Mouse (Mus musculus) brown adipose tissue, adult 24 weeks (tissue): ENCODE results near the gene 4933405L10Rik. TPM values are rescaled to one million over a fixed set of nuclear protein-coding genes. Genes with fewer than 3 reads are reported as not detected.

Experiments used
- H3K27ac ChIP-seq: fragments of 200-500 bp; replicated peaks from 2 replicates; pipeline ENCODE4 v1.5.1; 2012; ENCODE audit warnings: low read depth, mild to moderate bottlenecking, low read length
- H3K4me1 ChIP-seq: fragments of 200-500 bp; 2 replicates; pipeline ENCODE4 v1.6.1; 2012; ENCODE audit warnings: low read length, mixed read lengths; ENCODE audit not compliant: control insufficient read depth, insufficient read depth, insufficient read length
- H3K4me3 ChIP-seq: fragments of 200-500 bp; 2 replicates; pipeline ENCODE4 v1.5.1; 2012; ENCODE audit warnings: low read depth, mild to moderate bottlenecking, low read length, moderate library complexity; ENCODE audit not compliant: insufficient read depth
- polyA plus RNA-seq: library from polyadenylated mRNA; stranded (reverse); fragments of >200 nt; gene quantifications from 2 replicates; pipeline ENCODE4 v1.2.4, GENCODE M21; 2012; ENCODE audit not compliant: missing spikeins, insufficient read depth, insufficient read length

4933405L10Rik gene
- polyA plus RNA-seq, result 0.87 TPM in 1 of 2 replicates, not detected in the other

DNA sequence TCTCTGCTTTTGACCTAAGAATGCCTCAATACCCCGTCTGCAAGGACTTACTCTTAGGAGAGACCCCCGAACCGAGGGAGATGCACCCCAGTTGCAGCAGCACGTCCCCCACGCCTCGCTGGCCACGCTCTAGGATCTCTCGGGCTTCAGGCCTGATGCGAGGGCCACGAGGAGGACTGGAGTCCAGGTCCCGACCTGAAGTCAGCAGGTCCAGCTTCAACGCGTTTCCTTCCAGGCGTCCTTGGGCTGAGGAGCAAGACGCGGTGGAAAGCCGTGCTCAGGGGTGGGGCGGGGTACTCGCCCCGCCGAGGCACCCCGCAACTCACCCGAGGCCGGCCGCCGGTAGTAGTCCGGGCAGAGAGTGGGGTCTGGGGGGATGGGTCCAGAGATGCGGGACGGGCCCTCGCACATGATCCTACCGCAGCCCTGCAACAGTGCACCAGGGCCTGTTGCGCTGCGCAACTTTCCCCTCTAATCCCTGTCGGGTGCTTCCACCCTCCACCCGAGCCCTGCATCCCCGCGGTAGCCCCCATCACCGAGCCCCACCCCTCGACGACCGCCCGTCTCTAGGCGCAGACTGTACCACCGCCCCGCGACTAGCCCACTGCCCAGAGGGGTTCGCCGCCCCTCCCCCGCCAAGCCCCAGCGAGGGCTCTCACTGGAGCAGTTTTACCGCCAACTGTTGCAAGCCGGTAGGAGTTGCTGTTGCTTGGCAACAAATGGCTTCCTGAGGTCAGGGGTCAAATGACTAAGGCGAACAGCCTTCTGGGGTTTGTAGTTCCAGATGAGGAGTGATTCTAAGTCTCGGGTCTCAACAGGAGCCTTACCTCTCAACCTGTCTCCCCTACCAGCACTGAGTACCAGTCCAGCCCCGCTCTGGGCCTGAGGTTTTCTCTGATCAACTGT, at the start of gene 4933405L10Rik, which contains the start of gene Enkd1:
Gene 4933405L10Rik, plus strand, starts transcription at position 158 of the 906 bp plus-strand sequence.
Gene Enkd1, minus strand, starts transcription at position 713 of the 906 bp plus-strand sequence.
- no peaks in the 10 kb centered on the region for H3K4me1 ChIP-seq
- no peak within 1 kb of the TSS for H3K27ac ChIP-seq

GRCm38 (mm10) chr8:105661167-105661566, 46.3 kb upstream of the 4933405L10Rik start:
- no peak overlapping the region for H3K4me3 ChIP-seq
- no peaks in the 10 kb centered on the region for H3K4me1 ChIP-seq
- H3K27ac ChIP-seq, result no peak overlapping the region

More for the DNA sequence above, at the start of gene 4933405L10Rik, which contains the start of gene Enkd1:
- H3K4me3 ChIP-seq, result peak within 1 kb of the TSS; percentile 49

GRCm38 (mm10) chr8:105677891-105678290, 29.6 kb upstream of the 4933405L10Rik start:
- no peaks in the 10 kb centered on the region for H3K4me1 ChIP-seq
- H3K4me3 ChIP-seq, result no peak overlapping the region
- no peak overlapping the region for H3K27ac ChIP-seq

GRCm38 (mm10) chr8:105685325-105685724, 22.1 kb upstream of the 4933405L10Rik start:
- no peak overlapping the region for H3K27ac ChIP-seq
- H3K4me1 ChIP-seq, result no peaks in the 10 kb centered on the region
- H3K4me3 ChIP-seq, result no peak overlapping the region

GRCm38 (mm10) chr8:105685796-105686308, 21.6 kb upstream of the 4933405L10Rik start, which contains the start of gene Carmil2:
Gene Carmil2, plus strand, starts transcription at chr8:105686274.
- no peak within 1 kb of the TSS for H3K27ac ChIP-seq
- no peaks in the 10 kb centered on the region for H3K4me1 ChIP-seq
- H3K4me3 ChIP-seq, result peak within 1 kb of the TSS; percentile 27; the same call in 1 of the 2 replicates

GRCm38 (mm10) chr8:105686551-105686950, 20.9 kb upstream of the 4933405L10Rik start:
- H3K27ac ChIP-seq, result no peak overlapping the region

DNA sequence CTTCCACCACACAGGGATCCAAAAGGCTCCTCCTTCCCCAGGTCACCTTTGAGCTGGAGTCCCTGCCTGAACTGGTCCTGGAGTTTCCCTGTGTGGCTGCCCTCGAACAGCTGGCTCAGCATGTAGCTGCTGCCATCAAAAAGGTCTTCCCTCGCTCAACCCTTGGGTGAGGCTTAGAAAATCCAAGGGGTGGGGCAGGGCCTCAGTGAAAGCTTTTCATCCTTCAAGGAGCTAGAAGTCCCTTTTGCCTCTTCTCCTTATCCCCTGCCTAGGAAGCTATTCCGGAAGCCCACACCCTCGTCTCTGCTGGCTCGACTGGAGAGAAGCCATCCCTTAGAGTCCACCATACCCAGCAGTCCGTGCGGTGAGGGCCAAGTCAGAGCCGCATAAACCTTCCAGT, 19.9 kb upstream of the 4933405L10Rik start:
- Histone ChIP-seq H3K4me3 (no peak overlapping the region), H3K4me1 (no peaks in the 10 kb centered on the region), H3K27ac (no peak overlapping the region)

More at GRCm38 (mm10) chr8:105686551-105686950, 20.9 kb upstream of the 4933405L10Rik start:
- Histone ChIP-seq H3K4me3 (no peak overlapping the region), H3K4me1 (no peaks in the 10 kb centered on the region)

- Histone ChIP-seq H3K4me1 (no peaks in the 10 kb centered on the region), H3K4me3 (no peak overlapping the region), H3K27ac (no peak overlapping the region)
These were observed 19.2 kb upstream of the 4933405L10Rik start for GRCm38 (mm10) chr8:105688242-105688752.

- Histone ChIP-seq H3K4me1 (0 out of 2 replicates have a peak, but pooled peaks cover 3% of the 10 kb centered on the region), H3K4me3 (no peak overlapping the region), H3K27ac (no peak overlapping the region)
These were observed 18.0 kb upstream of the 4933405L10Rik start for GRCm38 (mm10) chr8:105689256-105689982.

- no peak overlapping the region for H3K27ac ChIP-seq
- 0 out of 2 replicates have a peak, but pooled peaks cover 4% of the 10 kb centered on the region for H3K4me1 ChIP-seq
These were observed 17.5 kb upstream of the 4933405L10Rik start for GRCm38 (mm10) chr8:105689983-105690360.

GRCm38 (mm10) chr8:105690978-105691377, 16.5 kb upstream of the 4933405L10Rik start:
- Histone ChIP-seq H3K4me3 (no peak overlapping the region), H3K4me1 (0 out of 2 replicates have a peak, but pooled peaks cover 4% of the 10 kb centered on the region), H3K27ac (no peak overlapping the region)

More at GRCm38 (mm10) chr8:105689983-105690360, 17.5 kb upstream of the 4933405L10Rik start:
- no peak overlapping the region for H3K4me3 ChIP-seq

- Histone ChIP-seq H3K27ac (no peak overlapping the region), H3K4me1 (0 out of 2 replicates have a peak, but pooled peaks cover 4% of the 10 kb centered on the region), H3K4me3 (no peak overlapping the region)
These were observed 14.8 kb upstream of the 4933405L10Rik start for GRCm38 (mm10) chr8:105692449-105693182.

- 0 out of 2 replicates have a peak, but pooled peaks cover 4% of the 10 kb centered on the region for H3K4me1 ChIP-seq
- no peak overlapping the region for H3K27ac ChIP-seq
- peak overlapping the region; percentile 22 for H3K4me3 ChIP-seq
These were observed 13.8 kb upstream of the 4933405L10Rik start for GRCm38 (mm10) chr8:105693648-105694047.
